Mouse (Mus musculus) T-cell, adult 2 months (primary cell): ENCODE measurements around the gene Klhdc8a.

Experiments used
- DNase-seq: peaks from one replicate; pipeline ENCODE4 v3.0.0; 2022; ENCODE audit warnings: low spot score

The Klhdc8a gene

GRCm38 (mm10) chr1:132290921-132291675, 7.3 kb upstream of the Klhdc8a start:
- no peak for DNase-seq

DNA sequence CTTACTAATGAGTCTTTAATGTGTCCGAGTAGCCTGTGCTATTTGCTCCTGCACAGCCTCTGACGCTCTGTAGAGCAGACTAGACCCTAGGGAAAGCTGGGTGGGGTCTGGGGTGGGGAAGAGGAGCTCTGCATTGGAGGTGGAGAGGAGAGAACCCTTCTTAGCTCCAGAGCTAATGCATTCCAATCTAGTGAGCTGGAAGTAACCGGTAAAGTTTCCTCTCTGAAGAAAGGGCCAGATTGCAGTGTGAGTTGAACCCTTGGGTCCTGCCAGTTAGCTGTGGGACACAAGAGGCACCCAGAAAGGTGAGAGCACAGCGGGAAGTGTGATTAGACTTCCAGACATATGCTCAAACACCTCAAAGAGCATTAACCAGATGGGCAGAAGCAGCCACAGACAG, 6.7 kb upstream of the Klhdc8a start:
- DNase-seq, result no peak

- no peak for DNase-seq
Measured at GRCm38 (mm10) chr1:132292318-132293129, 5.9 kb upstream of the Klhdc8a start.

DNA sequence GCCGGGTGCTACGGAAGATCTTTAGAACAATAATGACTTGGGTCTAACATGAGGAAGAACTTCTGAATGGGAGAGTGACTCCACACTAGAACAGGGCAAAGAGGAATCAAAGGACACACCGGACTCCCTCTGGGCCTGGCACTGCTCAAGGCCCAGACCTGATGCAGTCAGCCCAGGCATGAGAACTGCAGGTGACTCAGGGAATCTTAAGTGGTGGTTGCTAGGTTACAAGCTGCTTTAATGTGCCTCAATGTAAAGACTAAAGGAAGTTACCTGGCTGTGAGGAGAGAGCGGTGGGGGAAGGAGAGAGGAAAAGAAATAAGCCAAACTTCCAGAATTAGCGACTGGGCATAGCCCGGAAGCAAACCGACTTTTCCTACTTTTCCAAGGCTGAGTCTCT, 2.9 kb upstream of the Klhdc8a start:
- DNase-seq, result no peak

GRCm38 (mm10) chr1:132296051-132296450, 2.4 kb upstream of the Klhdc8a start:
- DNase-seq, result no peak

- DNase-seq, result no peak
Measured at GRCm38 (mm10) chr1:132298801-132299464, 507 bp downstream of the Klhdc8a start.

- no peak for DNase-seq
Measured at GRCm38 (mm10) chr1:132299744-132300143, 1.3 kb downstream of the Klhdc8a start.

GRCm38 (mm10) chr1:132301242-132301641, 2.8 kb downstream of the Klhdc8a start:
- DNase-seq, result no peak

GRCm38 (mm10) chr1:132302341-132302866, 4.0 kb downstream of the Klhdc8a start:
- DNase-seq, result no peak

DNA sequence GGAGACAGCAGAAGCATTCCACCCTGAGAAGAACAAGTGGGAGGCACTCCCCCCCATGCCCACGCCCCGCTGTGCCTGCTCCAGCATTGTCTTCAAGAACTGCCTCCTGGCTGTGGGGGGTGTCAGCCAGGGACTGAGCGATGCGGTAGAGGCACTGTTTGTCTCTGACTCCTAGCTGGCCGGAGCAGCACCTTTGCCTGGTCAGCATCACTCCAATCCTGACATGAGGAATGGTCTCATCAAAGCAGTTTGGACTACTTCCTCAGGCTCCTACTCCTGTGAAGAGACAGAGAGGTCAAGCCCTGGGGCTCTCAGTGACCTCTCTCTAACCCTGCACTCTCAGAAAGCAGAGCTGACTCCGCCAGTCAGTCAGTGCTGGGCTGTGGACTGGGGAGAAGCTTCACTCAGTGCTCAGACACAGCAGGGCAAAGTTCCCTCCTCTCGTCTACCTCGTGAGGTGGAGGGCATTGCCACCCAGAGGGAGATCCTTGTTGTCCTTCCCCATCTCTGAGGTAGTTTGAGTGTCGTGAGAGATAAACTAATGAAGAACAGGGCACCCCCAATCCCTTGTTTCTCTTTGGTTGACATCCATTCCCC, 6.3 kb downstream of the Klhdc8a start:
- no peak for DNase-seq

DNA sequence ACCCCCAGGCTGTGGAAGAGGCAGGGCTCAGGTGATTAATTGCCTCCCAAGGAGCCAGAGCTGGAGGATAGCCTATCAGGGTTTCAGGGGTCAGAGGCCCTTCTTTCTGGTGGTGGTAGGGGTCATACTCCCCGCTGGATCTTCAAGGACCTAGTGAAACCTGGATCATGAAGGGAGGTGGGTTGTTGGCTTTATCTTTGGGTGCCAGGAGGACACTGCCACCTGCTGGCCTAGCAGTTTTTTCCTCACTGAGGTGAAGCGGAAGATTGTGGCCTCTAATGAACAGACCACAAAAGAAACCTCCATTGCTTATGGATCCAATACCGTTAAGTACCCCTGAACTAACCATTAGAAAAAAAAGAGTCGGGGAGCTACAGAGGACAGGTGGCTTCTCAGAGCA, 7.7 kb downstream of the Klhdc8a start:
- peak; percentile 22 for DNase-seq

- DNase-seq, result no peak
Measured at GRCm38 (mm10) chr1:132306808-132307207, 8.4 kb downstream of the Klhdc8a start.

- no peak for DNase-seq
Measured at GRCm38 (mm10) chr1:132307962-132308361, 9.5 kb downstream of the Klhdc8a start.

DNA sequence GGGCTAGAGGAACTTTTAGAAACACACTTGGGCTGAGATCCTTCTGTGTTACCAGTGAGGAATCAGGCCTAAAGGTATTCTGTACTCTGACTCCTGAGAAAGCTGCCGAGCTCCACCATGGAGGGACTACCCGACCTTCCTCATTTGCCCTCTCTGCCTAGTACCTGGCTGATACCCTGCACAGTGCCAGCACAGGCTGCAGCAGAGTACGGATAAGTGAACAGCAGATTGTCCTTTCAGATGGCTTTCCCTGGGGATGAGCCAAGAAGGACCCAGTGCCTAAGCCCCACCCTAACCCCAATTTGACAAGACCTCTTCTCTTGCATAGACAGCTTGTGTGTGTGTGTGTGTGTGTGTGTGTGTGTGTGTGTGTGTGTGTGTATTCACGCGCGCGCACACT, 10.2 kb downstream of the Klhdc8a start:
- DNase-seq, result no peak

- DNase-seq, result no peak
Measured at GRCm38 (mm10) chr1:132310754-132311153, 12.3 kb downstream of the Klhdc8a start.

GRCm38 (mm10) chr1:132311174-132311859, 12.9 kb downstream of the Klhdc8a start:
- DNase-seq, result peak; percentile 31

- DNase-seq, result no peak
Measured at GRCm38 (mm10) chr1:132312043-132312442, 13.6 kb downstream of the Klhdc8a start.

DNA sequence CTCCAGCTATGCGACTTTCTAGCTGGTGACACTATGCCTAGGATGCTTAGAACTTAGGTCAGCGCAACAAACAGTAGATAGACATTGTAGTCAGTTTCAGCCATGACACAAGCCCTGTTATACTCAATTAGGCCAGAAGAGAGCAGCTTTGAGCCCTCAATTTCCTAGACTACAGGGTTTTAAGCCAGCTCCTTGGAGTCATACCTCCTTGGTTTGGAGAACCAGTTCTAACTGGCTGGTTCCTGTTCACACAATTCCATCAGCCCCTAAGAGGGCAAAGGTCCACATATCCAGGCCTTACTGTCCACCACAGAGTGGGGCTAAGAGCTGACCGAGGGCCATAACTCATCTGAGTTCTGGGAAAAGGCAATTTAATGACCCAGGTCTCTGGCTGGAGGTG, 14.3 kb downstream of the Klhdc8a start:
- peak; percentile 44 for DNase-seq

GRCm38 (mm10) chr1:132315889-132316624, 17.6 kb downstream of the Klhdc8a start, which contains the start of gene Nuak2:
Nuak2 (plus strand) TSS chr1:132316126.
- peak; percentile 73 for DNase-seq

- no peak for DNase-seq
Measured at GRCm38 (mm10) chr1:132316625-132316994, 18.2 kb downstream of the Klhdc8a start.

DNA sequence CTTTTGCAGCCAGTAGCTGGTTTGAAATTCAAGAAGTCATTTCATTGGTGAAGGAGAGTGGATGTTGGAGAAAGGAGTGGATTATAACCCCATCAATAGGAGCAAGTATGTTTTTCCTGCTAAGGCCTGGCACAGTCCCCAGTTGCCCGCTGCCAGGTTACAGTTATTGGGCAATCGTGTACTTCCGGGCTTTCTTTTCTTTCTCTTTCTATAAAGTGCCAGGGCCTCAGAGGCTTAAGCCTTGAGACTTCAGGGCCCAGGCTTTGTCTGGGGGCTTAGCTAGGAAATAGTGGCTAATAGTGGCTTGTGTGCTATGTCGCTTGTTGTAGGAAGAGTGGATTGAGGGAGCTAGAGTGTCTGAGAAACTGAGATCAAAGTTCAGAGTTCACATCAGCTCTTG, 19.0 kb downstream of the Klhdc8a start:
- no peak for DNase-seq
